Mouse (Mus musculus) B cell, adult 2 months (primary cell): ENCODE results near the gene Glt8d2.

Experiments
- DNase-seq, 2 experiments: peaks; one replicate each; pipeline ENCODE4 v3.0.0; 2022

Gene Glt8d2

GRCm38 (mm10) chr10:82690494-82690893, at the start of gene Glt8d2:
Gene Glt8d2, minus strand, starts transcription at chr10:82690650.
- DNase-seq: no peak

GRCm38 (mm10) chr10:82699296-82699941, 9.0 kb upstream of the Glt8d2 start:
- peak; percentile 44 to 49 for DNase-seq

- peak; percentile 93 for DNase-seq
Measured at GRCm38 (mm10) chr10:82698712-82699261, 8.3 kb upstream of the Glt8d2 start.

- DNase-seq: peak; percentile 46 to 55
Measured at GRCm38 (mm10) chr10:82697305-82697898, 7.0 kb upstream of the Glt8d2 start.

GRCm38 (mm10) chr10:82696453-82697079, 6.1 kb upstream of the Glt8d2 start:
- DNase-seq: peak in 1 of 2 experiments; percentile 10

GRCm38 (mm10) chr10:82695956-82696355, 5.5 kb upstream of the Glt8d2 start, which contains the start of gene Hcfc2:
Gene Hcfc2, plus strand, starts transcription at chr10:82696160.
- no peak for DNase-seq

GRCm38 (mm10) chr10:82689681-82690211, 704 bp downstream of the Glt8d2 start:
- no peak for DNase-seq

GRCm38 (mm10) chr10:82685440-82685839, 5.0 kb downstream of the Glt8d2 start:
- DNase-seq: no peak

GRCm38 (mm10) chr10:82681639-82682038, 8.8 kb downstream of the Glt8d2 start:
- no peak for DNase-seq

GRCm38 (mm10) chr10:82680769-82681168, 9.7 kb downstream of the Glt8d2 start:
- DNase-seq: no peak

GRCm38 (mm10) chr10:82676949-82677348, 13.5 kb downstream of the Glt8d2 start:
- no peak for DNase-seq

GRCm38 (mm10) chr10:82670205-82670604, 20.2 kb downstream of the Glt8d2 start:
- DNase-seq: no peak

GRCm38 (mm10) chr10:82666436-82667234, 23.8 kb downstream of the Glt8d2 start:
- peak; percentile 80 to 82 for DNase-seq

GRCm38 (mm10) chr10:82665951-82666350, 24.5 kb downstream of the Glt8d2 start:
- no peak for DNase-seq

GRCm38 (mm10) chr10:82663289-82663688, 27.2 kb downstream of the Glt8d2 start:
- DNase-seq: no peak

- DNase-seq: no peak
Measured at GRCm38 (mm10) chr10:82662267-82662990, 28.0 kb downstream of the Glt8d2 start.

GRCm38 (mm10) chr10:82661820-82662219, 28.6 kb downstream of the Glt8d2 start:
- DNase-seq: no peak

GRCm38 (mm10) chr10:82654581-82654980, 35.9 kb downstream of the Glt8d2 start:
- no peak for DNase-seq

GRCm38 (mm10) chr10:82652625-82653024, 37.8 kb downstream of the Glt8d2 start:
- no peak for DNase-seq

GRCm38 (mm10) chr10:82651221-82651620, 39.2 kb downstream of the Glt8d2 start:
- DNase-seq: no peak

- no peak for DNase-seq
Measured at GRCm38 (mm10) chr10:82647205-82647811, 43.1 kb downstream of the Glt8d2 start.
